Mouse (Mus musculus) macrophage (primary cell): Measurements from ENCODE around the gene Cdk5r2. TPM values are rescaled to one million over a fixed set of nuclear protein-coding genes. Genes with fewer than 3 reads are reported as not detected.
"Not testable (repeated sequence)": the region's sequence is repeated elsewhere in the genome, so short reads cannot be mapped to it uniquely, and the experiment has no call there.

Experiments used
- H3K27ac ChIP-seq: fragments of 350-480 bp; formaldehyde crosslinking; 2 replicates; pipeline ENCODE4 v1.9.0; 2021
- H3K36me3 ChIP-seq: fragments of 350-480 bp; formaldehyde crosslinking; 2 replicates; pipeline ENCODE4 v1.9.0; 2021; ENCODE audit errors: inconsistent target
- H3K4me3 ChIP-seq: fragments of 350-480 bp; formaldehyde crosslinking; 2 replicates; pipeline ENCODE4 v1.9.0; 2021; ENCODE audit errors: inconsistent target
- H3K79me2 ChIP-seq: fragments of 350-480 bp; formaldehyde crosslinking; 2 replicates; pipeline ENCODE4 v1.9.0; 2021; ENCODE audit errors: inconsistent target
- WGBS: methylation state at CpG from one replicate; pipeline ENCODE4 v1.1.7; 2026; ENCODE audit warnings: inconsistent platforms; ENCODE audit not compliant: missing documents; 5-methylcytosine and 5-hydroxymethylcytosine counted together
- polyA plus RNA-seq: library from polyadenylated mRNA; stranded (reverse); fragments of 250-400 nt; gene quantifications from 3 replicates; pipeline ENCODE4 v1.2.4, GENCODE M21; 2018; ENCODE audit warnings: inconsistent platforms
- total RNA-seq, 78 experiments: library from RNA; depleted of rRNA; stranded (reverse); fragments of 250-400 nt; gene quantifications; 1 replicate in 9 of 78; 2 replicates in 24 of 78; 3 replicates in 43 of 78; 4 replicates in 2 of 78; pipeline ENCODE4 v1.2.4; 2018; ENCODE audit warnings: inconsistent platforms in 56 of 78

The Cdk5r2 gene
- not detected for total RNA-seq (2018; cell fraction: chromatin; rRNA removed)
- total RNA-seq (2018; cell fraction: cytosol; rRNA removed), result not detected
- total RNA-seq (2018; cell fraction: nucleus; rRNA removed), result not detected
- polyA plus RNA-seq, result not detected in 3 replicates

DNA sequence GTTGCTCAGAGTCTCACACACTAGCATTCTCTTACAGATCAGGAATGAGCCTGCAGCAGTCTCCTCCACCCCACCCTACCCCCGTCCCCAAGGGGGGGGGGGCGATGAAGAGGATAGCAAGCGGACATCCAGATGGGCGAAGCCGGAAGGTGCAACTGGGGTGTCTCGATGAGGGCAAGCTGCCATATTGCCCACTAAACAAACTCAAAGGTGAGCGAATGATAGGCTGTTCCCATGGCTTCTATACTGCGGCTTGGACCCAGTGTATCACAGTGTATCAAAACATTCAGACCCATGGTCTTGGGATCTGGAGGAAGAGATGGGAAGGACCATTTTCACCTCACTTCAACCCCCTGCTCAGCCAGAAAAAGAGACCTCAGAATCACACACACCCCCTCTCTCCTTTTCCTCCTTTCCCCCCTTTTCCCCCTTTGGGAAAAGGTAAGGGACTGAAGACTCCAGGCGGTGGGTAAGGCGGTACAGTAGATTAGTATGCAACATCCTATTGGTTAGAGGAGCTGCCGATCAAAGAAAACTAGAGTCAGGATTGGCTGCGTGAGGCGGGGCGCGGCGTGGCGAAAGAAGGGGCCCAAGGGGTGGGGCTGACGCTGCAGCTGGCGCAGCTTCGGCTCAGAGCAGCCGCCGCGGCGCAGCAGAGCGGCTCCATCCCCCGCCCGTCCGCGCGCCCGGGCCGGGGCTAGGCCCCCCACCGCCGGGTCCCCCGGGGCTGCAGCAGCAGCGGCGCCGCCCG, at the start of gene Cdk5r2:
Gene Cdk5r2 (plus strand): TSS at position 629 of the 751 bp plus-strand sequence.
- Histone ChIP-seq H3K4me3 (no peak within 1 kb of the TSS), H3K79me2 (no peaks in the 10 kb centered on the region), H3K27ac (no peak within 1 kb of the TSS), H3K36me3 (no peaks in the 10 kb centered on the region)
- 5% methylated on average over 39 of the region's 39 CpGs for WGBS

DNA sequence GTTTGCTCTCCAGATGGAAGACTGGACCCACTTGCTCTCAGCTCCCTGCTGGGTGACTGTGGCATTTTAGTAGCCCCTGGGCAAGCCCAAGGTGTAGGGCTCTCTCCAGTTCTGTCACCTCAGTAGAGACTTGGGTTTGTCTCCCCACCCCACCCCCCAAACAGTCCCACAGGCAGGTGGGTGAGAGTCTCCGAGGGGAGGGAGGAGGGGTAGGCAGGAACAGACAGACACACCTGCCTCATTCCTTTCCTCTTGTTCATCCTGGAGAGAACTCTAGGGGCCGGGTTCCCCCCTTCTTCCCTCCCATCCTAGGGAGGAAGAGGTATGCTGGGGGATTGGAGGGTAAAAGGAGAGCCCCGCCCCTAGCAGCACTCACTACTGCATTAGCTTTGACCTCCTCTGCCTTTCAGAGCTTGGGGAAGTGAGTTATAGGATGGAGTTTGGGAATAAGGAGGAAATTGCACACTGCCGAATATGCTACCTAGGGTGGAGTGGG, 49.3 kb upstream of the Cdk5r2 start:
- no peak overlapping the region for H3K27ac ChIP-seq

DNA sequence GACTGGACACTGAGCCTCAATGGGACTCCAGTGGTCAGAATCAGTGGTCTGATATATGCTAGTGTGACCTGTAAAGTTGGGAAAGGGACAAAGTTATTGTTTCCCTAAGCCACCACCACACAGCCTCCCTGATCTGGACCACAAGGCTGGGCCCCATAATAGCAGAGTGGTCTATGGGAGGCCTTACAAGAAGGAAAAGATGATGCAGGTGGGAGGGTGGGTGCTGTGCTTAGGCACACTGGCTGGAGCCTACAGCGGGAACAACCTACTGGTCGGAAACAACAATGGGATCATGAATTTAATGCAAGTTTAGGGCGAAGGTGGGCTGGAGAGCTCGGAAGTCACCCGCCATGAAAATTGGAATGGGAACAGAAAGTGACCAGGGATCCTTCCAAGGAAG, 48.9 kb upstream of the Cdk5r2 start:
- H3K27ac ChIP-seq, result no peak overlapping the region
- H3K36me3 ChIP-seq, result no peaks in the 10 kb centered on the region
- no peak overlapping the region for H3K4me3 ChIP-seq
- no peaks in the 10 kb centered on the region for H3K79me2 ChIP-seq
- 22% methylated on average over 5 of the region's 5 CpGs for WGBS

More for the DNA sequence above, 49.3 kb upstream of the Cdk5r2 start:
- no peak overlapping the region for H3K4me3 ChIP-seq
- WGBS, result 5% methylated on average over 2 of the region's 4 CpGs
- no peaks in the 10 kb centered on the region for H3K79me2 ChIP-seq
- no peaks in the 10 kb centered on the region for H3K36me3 ChIP-seq

DNA sequence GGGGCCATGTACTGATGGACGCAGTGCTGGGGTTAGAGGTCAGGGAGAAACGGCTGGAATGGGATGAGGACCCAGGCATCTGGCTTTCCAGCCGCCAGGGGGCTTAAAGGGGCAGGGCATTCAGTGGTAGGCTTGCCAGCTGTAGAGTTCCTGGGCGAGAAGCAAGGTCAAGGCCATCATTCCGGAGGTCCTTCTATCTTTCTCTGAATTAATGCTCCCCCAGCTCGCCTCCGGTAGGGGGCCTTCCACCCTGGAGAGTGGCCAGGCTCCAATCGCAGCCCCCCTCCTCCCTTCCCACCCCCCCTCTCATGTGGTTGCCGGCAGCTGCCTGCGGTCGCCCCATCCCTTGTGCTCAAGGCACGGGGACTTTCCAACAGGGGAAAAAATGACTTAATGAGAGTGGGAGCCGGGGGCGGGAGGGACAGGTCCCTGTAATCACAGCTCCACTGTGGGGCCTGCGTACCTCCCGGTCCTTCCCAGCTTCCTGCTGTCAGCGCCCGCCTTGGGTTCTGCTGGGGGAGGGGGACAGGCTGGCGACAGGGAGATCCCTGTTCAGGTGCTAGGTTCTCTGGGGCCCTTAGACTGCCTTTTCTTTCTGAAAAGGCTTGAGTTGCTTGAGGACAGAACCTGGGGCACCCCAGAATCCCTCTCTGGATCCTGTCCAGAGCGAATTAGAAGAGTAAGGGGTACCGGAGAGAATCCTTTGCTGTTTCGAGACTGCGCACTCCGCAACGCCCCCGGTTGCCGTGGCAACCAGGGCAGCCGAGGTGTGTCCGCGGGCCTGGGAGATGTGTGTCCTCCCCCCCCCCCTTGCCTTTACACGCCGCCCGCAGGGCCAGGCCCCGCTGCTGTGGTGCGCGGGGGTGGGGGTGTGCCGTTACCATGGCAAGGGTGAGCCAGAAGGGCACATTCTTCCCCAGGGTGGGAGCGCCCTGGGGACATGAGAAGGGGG, 48.1 kb upstream of the Cdk5r2 start:
- no peak overlapping the region for H3K27ac ChIP-seq
- WGBS, result 4% methylated on average over 37 of the region's 38 CpGs
- no peaks in the 10 kb centered on the region for H3K79me2 ChIP-seq
- H3K36me3 ChIP-seq, result no peaks in the 10 kb centered on the region
- no peak overlapping the region for H3K4me3 ChIP-seq

DNA sequence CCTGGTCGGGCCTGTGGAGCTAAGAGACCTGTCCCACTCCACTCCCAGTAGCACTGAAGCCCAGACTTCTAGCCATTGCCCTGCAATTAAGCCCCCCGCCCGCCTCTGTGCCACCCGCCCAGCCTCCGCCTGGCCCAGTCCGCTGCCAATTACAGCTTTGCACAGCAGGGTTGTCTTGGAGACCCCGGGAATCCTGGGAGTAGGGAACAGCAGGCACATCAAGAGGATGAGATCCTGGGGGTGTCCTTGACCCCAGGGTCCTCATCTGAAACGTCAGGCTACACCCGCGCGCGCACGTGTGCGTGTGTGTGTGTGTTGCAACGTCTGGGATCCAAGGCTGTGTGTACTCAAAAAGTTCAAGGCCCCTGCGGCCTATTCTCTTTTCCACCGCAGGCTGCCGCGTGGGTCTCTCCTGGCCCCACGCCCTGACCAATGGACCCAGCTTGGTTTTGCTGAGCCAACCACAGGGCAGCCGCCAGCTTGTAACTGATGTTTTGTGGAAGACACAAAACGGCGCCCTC, 47.1 kb upstream of the Cdk5r2 start:
- H3K79me2 ChIP-seq, result no peaks in the 10 kb centered on the region
- H3K27ac ChIP-seq, result no peak overlapping the region
- H3K4me3 ChIP-seq, result no peak overlapping the region
- WGBS, result 18% methylated on average over 23 of the region's 23 CpGs
- no peaks in the 10 kb centered on the region for H3K36me3 ChIP-seq

DNA sequence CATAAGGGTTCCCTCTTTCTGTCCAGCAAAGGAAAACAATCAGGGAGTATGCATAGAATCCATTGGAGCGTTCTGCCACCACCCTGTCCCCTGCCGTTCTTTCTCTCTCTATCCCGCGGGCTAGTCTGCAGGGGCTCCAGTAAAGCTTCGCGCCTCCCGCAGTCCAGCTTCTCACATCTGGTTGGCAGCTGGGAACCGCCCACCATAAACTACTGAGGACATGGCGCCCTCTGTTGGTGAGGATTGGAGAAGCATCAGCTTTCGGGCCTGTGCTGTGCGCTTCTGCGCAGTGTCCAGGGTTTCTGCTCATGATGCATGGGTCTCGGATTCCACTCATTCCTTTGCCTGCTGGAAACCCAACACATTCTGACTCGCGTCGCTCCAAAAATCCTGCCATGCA, 46.7 kb upstream of the Cdk5r2 start:
- Histone ChIP-seq H3K79me2 (no peaks in the 10 kb centered on the region), H3K27ac (no peak overlapping the region), H3K36me3 (no peaks in the 10 kb centered on the region), H3K4me3 (no peak overlapping the region)
- WGBS, result 1% methylated on average over 14 of the region's 16 CpGs

DNA sequence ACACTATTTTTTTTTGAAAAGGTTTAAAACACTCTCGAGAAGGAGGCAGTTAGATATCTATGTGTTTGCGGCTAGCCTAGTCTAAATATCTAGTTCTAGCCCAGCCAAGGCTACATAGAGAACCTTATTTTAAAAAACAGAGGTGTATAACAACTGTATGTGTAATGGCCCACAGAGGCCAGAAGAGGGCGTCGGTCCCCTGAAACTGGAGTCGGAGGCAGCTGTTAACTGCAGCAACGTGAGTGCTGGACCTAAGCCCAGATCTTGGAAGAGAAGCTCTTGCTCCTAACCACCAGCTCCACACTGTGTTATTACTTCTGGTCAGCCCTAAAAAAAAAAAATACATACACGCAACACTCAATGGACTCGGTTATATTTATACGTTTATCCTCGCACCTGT, 45.7 kb upstream of the Cdk5r2 start:
- WGBS, result 59% methylated on average over 10 of the region's 10 CpGs
- Histone ChIP-seq H3K36me3 (no peaks in the 10 kb centered on the region), H3K4me3 (no peak overlapping the region), H3K27ac (no peak overlapping the region), H3K79me2 (no peaks in the 10 kb centered on the region)

DNA sequence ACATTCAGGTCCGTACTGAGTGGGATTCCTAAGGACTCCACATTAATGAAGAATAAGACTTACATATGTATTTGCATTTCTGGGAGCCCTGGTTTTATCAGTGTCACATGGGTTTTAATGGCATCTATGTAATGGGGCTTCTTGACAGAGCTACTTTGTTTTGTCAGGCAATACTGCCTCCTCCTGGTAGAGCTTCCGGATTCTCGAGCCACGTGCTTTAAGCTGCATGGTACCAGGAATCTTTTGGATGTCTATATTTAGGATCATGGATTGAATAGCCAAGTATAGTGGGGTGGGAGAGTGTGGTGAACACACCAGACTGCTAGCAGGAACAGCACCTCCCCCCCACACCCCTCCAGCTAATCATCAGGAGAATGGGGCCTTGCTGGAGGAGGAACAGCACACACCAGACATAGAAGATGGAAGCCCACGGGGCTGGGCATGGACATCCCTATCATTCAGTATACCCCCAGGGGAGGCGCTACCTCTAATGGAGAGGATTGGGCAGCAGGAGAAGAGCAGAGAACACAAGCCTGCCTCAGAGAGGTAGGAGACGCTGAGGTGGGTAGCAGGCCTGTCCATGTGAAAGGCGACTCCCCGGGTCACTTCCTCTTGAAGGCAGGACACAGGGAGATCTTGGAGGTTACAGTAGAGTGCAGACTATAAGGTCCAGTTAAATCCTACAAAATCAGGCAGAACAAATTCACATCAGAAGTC, 39.6 kb upstream of the Cdk5r2 start:
- Histone ChIP-seq H3K27ac (no peak overlapping the region), H3K36me3 (no peaks in the 10 kb centered on the region), H3K79me2 (no peaks in the 10 kb centered on the region), H3K4me3 (no peak overlapping the region)
- WGBS, result 74% methylated on average over 9 of the region's 9 CpGs

DNA sequence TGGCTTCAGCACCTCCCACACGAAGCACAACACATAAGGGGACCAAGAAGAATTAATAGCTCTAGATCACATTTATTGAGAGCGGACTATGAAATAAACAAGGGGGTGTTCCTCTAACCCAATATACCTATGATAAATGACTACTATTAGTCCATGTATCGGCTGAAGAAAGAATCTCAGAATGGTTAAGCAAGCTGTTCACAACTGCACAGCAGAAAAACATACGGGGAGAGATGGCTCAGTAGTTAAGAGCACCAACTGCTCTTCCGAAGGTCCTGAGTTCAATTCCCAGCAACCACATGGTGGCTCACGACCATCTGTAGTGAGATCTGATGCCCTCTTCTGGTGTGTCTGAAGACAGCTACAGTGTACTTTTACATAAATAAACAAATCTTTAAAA, 38.8 kb upstream of the Cdk5r2 start:
- WGBS, result 96% methylated on average over 6 of the region's 6 CpGs
- H3K27ac ChIP-seq, H3K36me3 ChIP-seq, H3K4me3 ChIP-seq, H3K79me2 ChIP-seq: not testable (repeated sequence)

DNA sequence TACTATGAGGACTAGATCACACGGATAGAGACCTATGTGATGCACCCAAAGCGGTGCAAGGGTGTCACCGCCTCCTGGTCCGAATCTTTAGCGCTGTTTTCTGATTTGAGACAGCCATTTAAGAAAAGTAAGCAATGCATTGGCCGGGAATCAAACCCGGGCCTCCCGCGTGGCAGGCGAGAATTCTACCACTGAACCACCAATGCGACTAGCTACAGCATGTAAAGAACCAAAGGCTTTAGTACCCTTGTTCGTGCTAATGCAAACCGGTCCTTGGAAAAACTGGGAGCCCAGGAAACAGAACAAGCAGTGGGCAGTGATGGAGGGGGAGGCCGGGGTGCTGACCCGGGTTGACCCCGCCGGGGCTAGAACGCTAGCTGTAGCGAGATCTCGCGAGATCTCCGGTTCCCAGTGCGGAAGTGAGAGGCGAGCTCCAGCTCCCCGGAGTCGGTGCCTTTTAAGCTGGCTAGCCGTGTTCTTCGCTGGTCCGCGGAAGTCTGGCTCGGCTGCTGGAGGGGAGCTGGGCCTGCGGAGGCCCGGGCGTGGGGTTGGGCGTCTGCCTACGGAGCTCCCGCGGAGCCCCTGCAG, 38.0 kb upstream of the Cdk5r2 start:
- Histone ChIP-seq H3K36me3 (no peaks in the 10 kb centered on the region), H3K27ac (peak overlapping the region; percentile 55), H3K79me2 (no peaks in the 10 kb centered on the region), H3K4me3 (peak overlapping the region; percentile 77)
- 11% methylated on average over 38 of the region's 38 CpGs for WGBS

DNA sequence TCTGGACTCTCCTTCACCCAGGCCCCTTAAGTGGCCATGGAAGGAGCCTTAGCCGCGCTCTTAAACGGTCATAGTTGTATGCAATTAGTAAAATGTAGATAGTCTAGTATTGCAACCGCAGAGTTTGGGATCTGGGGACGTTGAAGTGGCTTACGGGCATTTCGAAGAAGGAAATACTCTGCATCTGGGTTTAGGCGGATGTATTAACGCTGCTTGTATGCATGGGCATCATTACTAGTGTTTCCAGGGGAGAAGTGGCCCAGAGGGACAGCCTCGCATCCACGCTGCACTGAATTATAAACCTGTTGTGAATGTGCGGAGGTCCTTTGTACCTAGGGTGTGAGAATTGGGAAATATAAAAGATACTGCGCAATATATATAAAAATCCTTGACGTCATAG, 37.5 kb upstream of the Cdk5r2 start:
- Histone ChIP-seq H3K79me2 (no peaks in the 10 kb centered on the region), H3K4me3 (peak overlapping the region; percentile 77), H3K36me3 (no peaks in the 10 kb centered on the region), H3K27ac (peak overlapping the region; percentile 55)
- 9% methylated on average over 14 of the region's 14 CpGs for WGBS

DNA sequence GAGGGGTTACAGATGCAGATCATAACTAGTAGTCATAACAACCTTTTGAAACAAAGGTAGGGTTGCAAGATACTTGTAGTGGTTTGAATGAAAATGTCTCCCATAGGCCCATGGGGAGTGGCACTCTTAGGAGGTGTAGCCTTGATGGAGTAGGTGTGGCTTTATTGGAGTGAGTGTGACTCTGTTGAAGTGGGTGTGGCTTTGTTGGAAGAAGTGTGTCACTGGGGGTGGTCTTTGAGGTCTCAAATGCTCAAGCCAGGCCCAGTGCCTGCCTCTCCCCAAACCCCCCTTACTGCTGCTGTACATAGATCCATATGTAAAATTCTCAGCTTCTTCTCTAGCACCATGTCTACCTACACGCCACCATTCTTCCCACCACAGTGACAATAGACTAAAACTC, 36.2 kb upstream of the Cdk5r2 start:
- Histone ChIP-seq H3K79me2 (no peaks in the 10 kb centered on the region), H3K27ac (no peak overlapping the region)
- 100% methylated on average over 1 of the region's 1 CpGs for WGBS

DNA sequence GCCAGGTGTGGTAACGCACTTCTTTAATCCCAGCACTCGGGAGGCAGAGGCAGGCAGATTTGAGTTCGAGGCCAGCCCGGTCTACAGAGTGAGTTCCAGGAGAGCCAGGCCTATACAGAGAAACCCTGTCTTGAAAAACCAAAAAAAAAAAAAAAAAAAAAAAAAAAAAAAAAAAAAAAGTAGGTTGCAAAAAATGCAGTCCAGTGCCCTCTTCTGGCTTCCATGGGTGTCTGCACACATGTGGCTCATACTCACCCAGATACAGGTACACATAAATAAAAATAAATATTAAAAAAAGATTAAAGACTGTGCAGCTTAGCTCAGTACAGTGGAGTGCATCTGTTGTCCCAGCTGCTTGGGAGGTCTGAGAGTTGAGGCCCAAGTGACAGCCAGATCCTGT, 31.1 kb upstream of the Cdk5r2 start:
- not testable (repeated sequence) for H3K79me2 ChIP-seq, H3K36me3 ChIP-seq, H3K4me3 ChIP-seq, H3K27ac ChIP-seq
- WGBS, result 92% methylated on average over 4 of the region's 4 CpGs

More for the DNA sequence above, 36.2 kb upstream of the Cdk5r2 start:
- no peaks in the 10 kb centered on the region for H3K36me3 ChIP-seq
- no peak overlapping the region for H3K4me3 ChIP-seq
